Mouse (Mus musculus) right cerebral cortex, adult 18-20 months (tissue): Measurements from ENCODE around the gene Sart3.

Source experiments
- DNase-seq: peaks from one replicate; pipeline ENCODE4 v3.0.0; 2022; ENCODE audit warnings: mixed read lengths

Gene Sart3

DNA sequence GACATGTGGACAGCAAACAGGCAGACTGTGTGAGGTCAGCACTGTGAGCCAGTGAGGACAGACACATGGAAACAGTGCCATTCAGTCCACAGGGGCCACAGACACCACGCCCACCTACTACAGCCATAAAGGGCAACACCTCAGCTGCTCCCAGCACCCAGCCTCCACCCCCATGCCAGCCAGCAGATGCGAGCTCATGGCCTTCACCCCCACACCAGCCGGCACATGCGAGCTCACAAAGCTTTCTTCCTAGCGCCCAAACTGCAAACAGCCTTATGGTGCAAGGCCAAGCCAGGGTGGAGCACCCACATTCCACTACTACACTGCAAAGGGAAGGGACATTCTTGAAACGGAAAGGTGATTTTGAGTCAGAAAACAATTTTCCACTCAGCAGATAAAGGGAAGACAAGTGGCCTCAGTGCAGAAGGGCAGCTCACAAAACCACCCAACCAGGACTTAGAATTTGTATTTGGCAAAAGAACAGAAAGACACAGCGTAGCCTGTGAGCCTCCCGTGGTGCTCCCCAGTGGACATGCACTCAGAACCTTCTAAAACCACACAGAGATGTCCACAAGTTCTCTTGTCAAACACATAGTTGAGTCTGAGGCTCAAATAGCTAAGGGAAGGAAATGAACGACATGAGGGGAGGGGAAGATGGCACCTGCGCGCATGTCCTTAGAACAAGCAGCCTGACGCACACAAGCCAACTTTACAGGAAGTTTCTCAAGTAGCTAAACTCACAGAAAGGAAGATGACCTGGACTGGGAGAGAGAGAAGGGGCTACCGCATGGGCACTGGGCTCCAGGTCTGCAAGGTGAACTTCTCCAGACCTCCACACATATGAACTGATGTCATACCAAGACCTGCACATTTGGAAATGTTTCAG is 6.4 kb downstream of the Sart3 start:
- no peak for DNase-seq

DNA sequence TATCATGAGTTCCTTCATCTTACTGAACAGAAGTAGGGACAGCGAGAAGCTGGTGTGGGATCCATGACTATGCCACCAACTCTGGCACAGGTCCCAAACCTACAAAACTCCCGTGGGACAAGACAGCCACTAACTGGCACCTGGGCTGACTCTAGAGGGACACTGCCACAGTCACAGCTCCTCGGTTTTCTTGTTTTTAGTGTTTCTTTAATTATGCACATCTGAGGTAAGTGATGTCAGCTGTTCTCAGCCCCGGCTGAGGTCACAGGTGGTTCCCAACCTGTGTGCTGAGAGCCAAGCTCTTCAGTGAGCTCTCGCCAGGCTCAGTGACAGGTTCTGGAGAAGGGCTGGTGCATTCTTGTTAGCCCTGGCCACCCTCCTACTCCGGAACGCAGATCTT is 7.9 kb downstream of the Sart3 start:
- DNase-seq = no peak

GRCm38 (mm10) chr5:113761585-113761984 is 10.7 kb downstream of the Sart3 start:
- no peak for DNase-seq

- DNase-seq = no peak
These were observed 16.8 kb downstream of the Sart3 start for GRCm38 (mm10) chr5:113755347-113756030.

DNA sequence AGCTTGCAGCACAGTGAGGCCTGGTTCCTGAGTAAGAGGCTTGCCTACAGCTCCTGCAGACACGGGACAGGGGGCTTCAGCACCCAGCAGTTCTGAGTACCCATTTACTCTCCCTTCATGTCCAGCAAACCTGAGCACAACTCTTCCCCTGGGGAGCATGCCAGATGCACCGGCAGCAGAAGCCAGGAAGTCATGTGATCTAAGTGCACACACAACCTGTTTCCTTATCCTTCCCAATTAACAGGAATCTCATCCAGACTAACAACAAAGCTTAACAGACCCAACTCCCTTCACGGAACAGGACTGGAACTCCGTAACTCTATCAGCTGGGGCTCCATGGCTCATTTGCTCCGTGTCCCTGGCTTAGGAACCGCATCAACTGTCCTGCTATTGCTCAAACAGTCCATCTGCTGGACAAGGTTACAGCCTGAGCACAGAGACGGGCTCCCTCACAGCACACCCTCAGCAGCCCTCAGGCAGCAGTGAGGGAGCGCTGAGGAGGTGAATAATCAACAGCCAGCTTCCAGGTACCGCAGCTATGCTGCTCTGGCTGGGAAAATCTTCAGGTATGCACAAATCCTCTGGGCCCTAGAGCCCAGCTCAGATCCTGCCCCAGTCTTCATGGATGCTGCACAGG is 20.7 kb downstream of the Sart3 start:
- DNase-seq = no peak

DNA sequence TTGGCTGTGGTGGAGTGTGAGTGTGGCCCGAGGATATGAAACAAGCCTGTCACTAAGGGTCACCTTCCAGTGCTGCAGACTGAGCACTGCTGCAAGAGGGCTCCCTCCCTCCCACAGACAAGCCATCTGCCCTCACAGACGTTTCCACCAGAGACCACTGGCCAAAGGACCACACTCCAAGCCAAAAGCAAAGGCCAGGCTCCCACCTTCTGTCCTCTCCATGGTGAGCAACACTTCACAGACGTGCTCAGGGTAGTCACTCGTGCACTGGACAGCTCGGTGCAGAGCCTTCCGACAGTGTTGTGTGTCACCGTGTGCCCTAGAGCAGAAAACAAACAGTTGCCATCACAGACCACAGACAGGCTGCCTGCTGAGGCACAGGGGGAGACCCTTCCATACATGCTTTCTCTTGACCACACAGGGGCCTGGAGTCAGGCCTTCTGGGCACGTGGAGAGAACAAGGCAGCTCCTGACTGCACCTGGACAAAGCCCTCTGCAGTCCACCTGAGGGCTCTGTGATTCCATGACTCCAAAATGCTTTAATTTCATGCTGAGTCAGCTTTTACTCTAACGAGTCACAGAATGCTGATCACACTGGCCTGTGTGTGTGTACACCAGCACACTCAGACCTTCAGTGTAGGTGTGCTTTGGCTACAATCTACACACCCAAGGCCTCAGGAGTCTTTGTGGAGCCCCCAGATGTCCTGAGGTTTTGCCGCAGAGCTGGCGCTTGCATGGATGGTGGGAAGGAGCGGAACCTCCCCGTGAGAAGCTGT is 23.6 kb downstream of the Sart3 start:
- DNase-seq = no peak

GRCm38 (mm10) chr5:113747629-113748028 is 24.7 kb downstream of the Sart3 start:
- DNase-seq = no peak

DNA sequence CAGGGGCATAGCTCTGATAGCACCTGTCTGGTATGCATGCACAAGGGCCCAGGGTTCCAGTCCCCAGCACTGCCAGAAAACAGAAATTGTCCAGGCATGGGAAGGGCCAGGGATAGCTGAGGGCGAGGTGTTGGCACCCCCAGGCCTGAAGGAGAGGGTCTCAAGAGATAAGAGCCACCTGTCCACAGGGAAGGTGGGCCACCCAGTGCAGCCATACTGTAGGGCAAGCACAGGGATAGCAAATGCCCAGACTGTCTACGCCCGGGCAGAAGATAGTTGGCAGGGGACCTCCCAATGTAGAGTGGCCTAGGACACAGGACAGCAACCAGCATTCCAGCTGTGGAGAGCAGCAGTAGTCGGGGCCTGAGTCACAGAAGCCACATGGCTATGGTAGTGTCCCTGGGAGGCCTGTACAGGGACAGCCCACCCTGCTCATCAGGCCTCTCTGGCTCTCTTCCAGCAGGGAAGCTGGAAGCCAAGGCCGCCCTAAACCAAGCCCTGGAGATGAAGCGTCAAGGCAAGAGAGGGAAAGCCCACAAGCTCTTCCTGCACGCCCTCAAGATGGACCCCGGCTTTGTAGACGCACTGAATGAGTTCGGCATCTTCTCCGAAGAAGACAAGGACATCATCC is 34.6 kb downstream of the Sart3 start:
- DNase-seq = no peak

GRCm38 (mm10) chr5:113736522-113737164 is 35.7 kb downstream of the Sart3 start:
- DNase-seq = no peak

GRCm38 (mm10) chr5:113736113-113736502 is 36.2 kb downstream of the Sart3 start:
- DNase-seq = no peak

DNA sequence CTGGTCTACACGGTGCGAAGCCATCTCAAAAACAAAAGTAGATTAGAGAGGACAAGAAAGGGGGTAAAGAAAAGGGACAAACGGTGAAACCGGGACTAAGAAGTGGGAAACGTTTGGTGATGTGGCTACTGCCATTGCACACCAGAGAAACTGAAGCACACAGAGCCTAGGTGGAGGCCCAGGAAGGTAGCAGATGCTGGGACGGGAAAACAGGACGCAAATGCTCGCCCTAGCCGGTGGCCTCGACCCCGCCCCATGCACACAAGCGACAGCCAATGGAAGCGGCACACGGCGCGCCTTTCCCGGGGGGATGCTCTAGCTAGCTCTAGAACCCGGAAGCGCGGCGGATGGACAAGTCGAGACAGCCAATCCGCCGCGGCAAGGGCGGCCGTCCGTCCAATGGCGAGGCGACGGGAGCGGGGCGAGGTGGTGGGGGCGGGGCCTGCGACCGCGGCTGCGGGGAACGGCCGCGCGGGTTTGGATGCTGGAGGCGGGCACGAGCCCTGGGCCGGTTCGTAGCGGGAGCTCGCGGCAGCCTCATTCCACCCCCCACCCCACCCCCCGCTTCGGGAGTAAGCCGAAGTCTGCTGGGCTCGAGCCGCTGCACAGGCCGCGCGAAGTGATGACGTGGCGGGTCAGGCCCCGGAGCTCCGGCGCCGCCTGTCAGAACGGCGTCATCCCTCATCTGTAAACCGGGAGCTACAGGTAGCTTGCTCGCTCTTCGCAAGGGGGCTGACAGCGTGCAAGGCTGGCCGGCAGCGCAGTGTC is 36.8 kb downstream of the Sart3 start, which contains the start of gene Ficd:
Gene Ficd, plus strand, starts transcription at position 459 of the 768 bp plus-strand sequence.
- DNase-seq = peak; percentile 94

DNA sequence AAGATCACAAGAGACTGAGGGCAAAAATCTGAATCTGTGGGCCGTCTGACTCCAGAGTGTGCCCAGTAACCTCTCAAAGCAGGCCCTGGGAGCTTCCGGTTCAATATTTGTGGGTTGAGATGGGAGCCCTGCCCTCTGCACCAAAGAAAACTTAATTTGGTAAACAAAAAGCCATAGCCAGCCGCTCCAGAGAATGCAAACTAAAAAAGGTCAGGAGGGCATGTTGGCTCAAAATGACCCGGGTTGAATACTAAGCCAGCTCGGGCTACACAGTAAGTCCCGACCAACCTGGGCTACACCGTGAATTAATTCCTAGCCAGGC is 37.3 kb downstream of the Sart3 start:
- no peak for DNase-seq

GRCm38 (mm10) chr5:113734376-113734775 is 37.9 kb downstream of the Sart3 start:
- no peak for DNase-seq

- DNase-seq = peak; percentile 46
These were observed 40.1 kb downstream of the Sart3 start for GRCm38 (mm10) chr5:113732182-113732581.

DNA sequence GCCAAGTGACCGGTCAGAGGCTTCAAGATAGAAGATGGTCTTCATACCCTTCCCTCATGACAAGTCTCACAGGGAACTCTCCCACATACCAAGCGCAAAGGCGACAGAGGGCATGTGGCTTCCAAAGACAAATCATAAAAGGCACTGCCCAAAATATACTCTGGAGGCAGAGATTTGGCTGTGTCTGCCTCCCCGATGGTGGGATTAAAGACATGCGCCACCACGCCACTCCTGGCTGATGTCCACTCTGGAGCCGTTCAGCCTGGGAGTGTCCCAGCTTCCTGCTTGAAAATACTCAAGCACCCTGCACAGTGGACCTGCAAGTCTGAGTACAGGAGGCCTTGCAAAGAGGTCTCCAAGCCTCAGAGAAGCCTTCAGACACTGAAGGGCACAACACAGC is 41.1 kb downstream of the Sart3 start:
- DNase-seq = no peak

DNA sequence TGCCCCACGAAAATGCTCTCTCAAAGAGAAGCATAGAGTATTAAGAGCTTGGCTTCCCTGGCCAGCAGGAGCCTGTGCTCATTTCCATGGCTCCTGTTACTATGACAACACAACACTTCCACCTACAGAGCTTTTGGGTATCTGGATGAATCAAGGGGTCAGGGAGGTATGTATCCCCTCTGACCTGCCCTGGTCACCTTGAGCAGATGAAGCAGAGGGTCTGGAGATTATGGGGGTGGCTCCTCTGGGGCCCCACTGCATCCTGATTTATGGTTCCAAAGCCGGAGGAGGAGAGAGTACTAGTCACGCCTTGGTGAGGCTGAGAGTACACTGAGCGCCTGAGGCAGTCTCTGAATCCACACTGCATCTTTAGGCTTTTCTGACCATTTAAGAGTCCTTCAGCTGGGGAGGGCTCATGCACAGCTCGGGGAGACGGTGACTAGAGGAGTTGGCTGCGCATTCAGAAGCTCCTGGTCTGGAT is 41.6 kb downstream of the Sart3 start:
- peak; percentile 23 for DNase-seq

DNA sequence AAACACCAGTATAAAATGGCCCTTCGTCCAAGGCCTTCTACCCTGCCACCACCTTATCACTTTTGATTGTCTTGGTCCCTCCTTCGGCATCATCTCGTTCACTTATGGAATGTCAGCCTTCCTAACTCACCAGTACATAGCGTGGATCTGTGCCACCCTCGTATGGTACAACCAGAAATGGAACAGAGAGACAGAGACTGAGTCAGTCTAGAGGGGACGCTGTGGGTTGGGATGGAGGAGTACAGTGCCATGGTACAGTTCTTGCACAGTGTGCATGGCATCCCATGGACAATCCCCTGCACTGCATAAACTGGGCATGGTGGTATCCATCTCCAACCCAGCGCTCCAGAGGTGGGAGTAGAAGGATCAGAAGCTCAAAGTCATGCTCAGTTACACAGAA is 43.6 kb downstream of the Sart3 start:
- DNase-seq = no peak

DNA sequence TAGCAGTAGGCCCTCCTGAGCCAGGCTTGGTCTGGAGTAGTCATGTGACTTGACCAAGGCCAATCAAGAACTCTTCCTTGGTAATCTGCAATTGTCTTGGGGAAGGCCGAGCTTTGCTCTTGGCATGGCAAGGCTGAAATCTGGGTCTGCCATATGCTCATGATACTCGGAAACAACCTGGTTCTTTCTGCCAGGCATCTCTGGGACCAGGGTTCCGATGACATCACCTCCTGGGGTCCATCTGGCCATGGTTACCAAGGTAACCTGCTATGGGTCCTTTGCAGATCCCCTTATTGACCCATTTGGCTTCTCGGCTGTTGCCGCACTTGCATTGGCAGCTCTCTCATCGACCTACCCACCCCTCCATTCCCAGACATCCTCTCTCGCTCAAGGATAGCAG is 44.3 kb downstream of the Sart3 start:
- no peak for DNase-seq

- no peak for DNase-seq
These were observed 45.1 kb downstream of the Sart3 start for GRCm38 (mm10) chr5:113727238-113727637.

- no peak for DNase-seq
These were observed 45.7 kb downstream of the Sart3 start for GRCm38 (mm10) chr5:113726618-113727017.

DNA sequence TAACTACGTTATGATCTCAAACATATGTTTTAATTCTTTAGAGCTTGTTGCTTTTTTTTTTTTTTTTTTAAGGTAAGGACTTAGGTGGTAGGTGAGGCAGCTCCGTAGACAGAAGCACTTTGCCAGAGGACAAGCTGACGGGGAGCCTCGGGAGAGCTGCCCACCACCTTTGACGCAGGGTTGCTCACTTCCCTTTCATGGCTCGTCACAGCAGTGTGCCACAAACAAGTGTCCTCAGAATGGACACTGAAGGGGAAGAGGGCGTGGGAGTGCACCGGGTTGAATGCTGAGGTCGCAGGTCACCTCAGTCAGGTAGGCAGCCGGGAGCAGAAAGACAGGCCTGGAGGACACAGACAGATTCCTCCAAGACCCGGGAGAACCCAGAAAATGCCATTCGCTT is 46.9 kb downstream of the Sart3 start:
- no peak for DNase-seq
